Mouse (Mus musculus): ENCODE measurements around the gene Akap2. TPM values are rescaled to one million over a fixed set of nuclear protein-coding genes. Genes with fewer than 3 reads are reported as not detected.

The Akap2 gene
- polyA plus RNA-seq, 1 experiment from 2014 or later: 31.3 TPM

DNA sequence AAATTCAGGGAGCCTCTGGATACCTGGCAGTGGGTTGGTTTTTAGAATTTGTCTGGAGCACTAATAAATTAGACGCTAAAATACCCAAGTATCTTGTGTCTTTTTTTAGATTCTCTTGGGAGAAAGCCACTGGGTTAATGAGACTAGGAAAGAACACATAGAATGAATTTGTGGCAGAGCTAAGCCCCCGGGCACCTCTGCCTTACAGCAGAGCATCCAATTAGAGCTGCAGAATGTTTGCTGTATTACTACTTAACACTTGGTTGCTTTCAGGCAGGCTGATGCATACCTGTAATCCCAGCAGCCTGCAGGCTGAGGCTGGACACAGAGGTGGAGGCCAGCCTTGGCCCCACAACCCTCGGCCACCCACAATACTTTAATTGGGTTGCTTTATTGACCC, 112.3 kb downstream of the Akap2 start:
- no peaks in the 10 kb centered on the region for H3K36me3 ChIP-seq (ENCODE audit: control insufficient read depth, insufficient read depth, low read length)
- H3K9me3 ChIP-seq (ENCODE audit: control insufficient read depth, low read depth, low read length): no peaks in the 10 kb centered on the region
- no peaks in the 10 kb centered on the region for H3K27me3 ChIP-seq (ENCODE audit: control insufficient read depth, insufficient read depth, low read length)
- H3K9ac ChIP-seq (replicated peaks; ENCODE audit: low read depth, low read length): no peak overlapping the region
- ATAC-seq (ENCODE audit: insufficient number of reproducible peaks, insufficient read depth, low FRiP score, low read depth): no peak
- H3K4me3 ChIP-seq (ENCODE audit: low read depth, low read length): no peak overlapping the region
- 82% methylated on average over 3 of the region's 3 CpGs for WGBS
- no peak overlapping the region for H3K27ac ChIP-seq (ENCODE audit: low read length)
- no peak overlapping the region for H3K4me2 ChIP-seq (replicated peaks; ENCODE audit: low read depth, low read length)
- H3K4me1 ChIP-seq (ENCODE audit: control insufficient read depth, insufficient read depth, low read length): peaks cover 15% of the 10 kb centered on the region

DNA sequence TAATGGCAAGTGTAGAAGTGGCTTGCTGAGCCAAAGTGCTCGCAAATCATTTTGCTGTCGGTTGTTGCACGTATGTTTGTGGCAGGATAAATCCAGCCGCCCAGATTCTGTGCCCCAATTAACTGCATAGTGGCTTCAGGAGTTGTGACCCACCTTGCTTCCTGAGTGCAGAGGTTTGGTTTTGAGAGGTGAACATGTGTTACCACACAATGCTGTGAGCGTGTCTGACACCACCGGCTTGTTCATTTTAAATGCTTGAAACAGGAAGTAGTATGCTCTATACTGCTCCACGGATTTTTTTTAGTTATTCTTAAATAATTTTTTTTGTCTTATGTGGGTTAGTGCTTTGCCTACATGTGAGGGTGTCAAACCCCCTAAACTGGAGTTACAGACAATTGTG, 114.9 kb downstream of the Akap2 start:
- no peak overlapping the region for H3K9ac ChIP-seq (replicated peaks; ENCODE audit: low read depth, low read length)
- H3K36me3 ChIP-seq (ENCODE audit: control insufficient read depth, insufficient read depth, low read length): no peaks in the 10 kb centered on the region
- H3K4me2 ChIP-seq (replicated peaks; ENCODE audit: low read depth, low read length): no peak overlapping the region
- no peak for ATAC-seq (ENCODE audit: insufficient number of reproducible peaks, insufficient read depth, low FRiP score, low read depth)
- no peaks in the 10 kb centered on the region for H3K27me3 ChIP-seq (ENCODE audit: control insufficient read depth, insufficient read depth, low read length)
- no peak overlapping the region; the same call in 1 of the 2 replicates for H3K27ac ChIP-seq (ENCODE audit: low read length)
- 36% methylated on average over 7 of the region's 7 CpGs for WGBS
- no peaks in the 10 kb centered on the region for H3K9me3 ChIP-seq (ENCODE audit: control insufficient read depth, low read depth, low read length)
- H3K4me3 ChIP-seq (ENCODE audit: low read depth, low read length): no peak overlapping the region
- peaks cover 18% of the 10 kb centered on the region for H3K4me1 ChIP-seq (ENCODE audit: control insufficient read depth, insufficient read depth, low read length)

DNA sequence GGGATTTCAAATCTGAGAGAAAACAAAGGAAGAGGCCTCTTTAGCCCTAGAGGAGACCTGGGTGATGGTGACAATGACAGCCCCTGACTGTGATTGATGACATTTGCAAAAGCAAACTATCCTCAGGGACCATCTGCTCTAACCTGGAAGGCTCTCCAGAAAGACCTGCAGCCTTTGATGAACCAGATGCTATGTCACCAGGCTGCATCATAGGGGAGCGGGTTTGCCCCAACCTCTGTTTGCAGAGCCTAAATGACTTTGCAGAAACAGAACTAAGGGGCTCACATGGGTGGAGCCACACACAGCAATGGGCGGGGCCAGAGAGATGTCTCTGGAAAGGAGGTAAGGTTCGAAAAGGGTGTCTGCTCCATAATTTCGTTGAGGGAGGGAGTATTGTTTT, 115.6 kb downstream of the Akap2 start:
- no peak overlapping the region for H3K27ac ChIP-seq (ENCODE audit: low read length)
- ATAC-seq (ENCODE audit: insufficient number of reproducible peaks, insufficient read depth, low FRiP score, low read depth): no peak
- no peaks in the 10 kb centered on the region for H3K27me3 ChIP-seq (ENCODE audit: control insufficient read depth, insufficient read depth, low read length)

GRCm38 (mm10) chr4:57834141-57834540, 116.7 kb downstream of the Akap2 start:
- Histone ChIP-seq H3K4me2 (replicated peaks; ENCODE audit: low read depth, low read length) (no peak overlapping the region), H3K4me3 (ENCODE audit: low read depth, low read length) (no peak overlapping the region), H3K9me3 (ENCODE audit: control insufficient read depth, low read depth, low read length) (no peaks in the 10 kb centered on the region), H3K36me3 (ENCODE audit: control insufficient read depth, insufficient read depth, low read length) (no peaks in the 10 kb centered on the region), H3K9ac (replicated peaks; ENCODE audit: low read depth, low read length) (no peak overlapping the region), H3K27ac (ENCODE audit: low read length) (no peak overlapping the region), H3K27me3 (ENCODE audit: control insufficient read depth, insufficient read depth, low read length) (no peaks in the 10 kb centered on the region), H3K4me1 (ENCODE audit: control insufficient read depth, insufficient read depth, low read length) (peaks cover 18% of the 10 kb centered on the region)
- 0 out of 2 replicates have a peak, but pooled peaks have one; percentile 33 for ATAC-seq (ENCODE audit: insufficient number of reproducible peaks, insufficient read depth, low FRiP score, low read depth)
- 52% methylated on average over 4 of the region's 4 CpGs for WGBS

More for the DNA sequence above, 115.6 kb downstream of the Akap2 start:
- H3K9ac ChIP-seq (replicated peaks; ENCODE audit: low read depth, low read length): no peak overlapping the region
- WGBS: 54% methylated on average over 4 of the region's 4 CpGs
- no peak overlapping the region for H3K4me2 ChIP-seq (replicated peaks; ENCODE audit: low read depth, low read length)
- H3K4me1 ChIP-seq (ENCODE audit: control insufficient read depth, insufficient read depth, low read length): peaks cover 18% of the 10 kb centered on the region
- no peaks in the 10 kb centered on the region for H3K36me3 ChIP-seq (ENCODE audit: control insufficient read depth, insufficient read depth, low read length)
- H3K4me3 ChIP-seq (ENCODE audit: low read depth, low read length): no peak overlapping the region
- no peaks in the 10 kb centered on the region for H3K9me3 ChIP-seq (ENCODE audit: control insufficient read depth, low read depth, low read length)

- no peaks in the 10 kb centered on the region for H3K36me3 ChIP-seq (ENCODE audit: control insufficient read depth, insufficient read depth, low read length)
- no peak overlapping the region for H3K27ac ChIP-seq (ENCODE audit: low read length)
- no peaks in the 10 kb centered on the region for H3K27me3 ChIP-seq (ENCODE audit: control insufficient read depth, insufficient read depth, low read length)
- H3K4me1 ChIP-seq (ENCODE audit: control insufficient read depth, insufficient read depth, low read length): peaks cover 15% of the 10 kb centered on the region
- no peaks in the 10 kb centered on the region for H3K9me3 ChIP-seq (ENCODE audit: control insufficient read depth, low read depth, low read length)
- H3K4me3 ChIP-seq (ENCODE audit: low read depth, low read length): no peak overlapping the region
- WGBS: 71% methylated on average over 9 of the region's 9 CpGs
- no peak overlapping the region for H3K9ac ChIP-seq (replicated peaks; ENCODE audit: low read depth, low read length)
- peak; percentile 51; the same call in 1 of the 2 replicates for ATAC-seq (ENCODE audit: insufficient number of reproducible peaks, insufficient read depth, low FRiP score, low read depth)
- no peak overlapping the region for H3K4me2 ChIP-seq (replicated peaks; ENCODE audit: low read depth, low read length)
Measured at GRCm38 (mm10) chr4:57837089-57837488, 119.6 kb downstream of the Akap2 start.

DNA sequence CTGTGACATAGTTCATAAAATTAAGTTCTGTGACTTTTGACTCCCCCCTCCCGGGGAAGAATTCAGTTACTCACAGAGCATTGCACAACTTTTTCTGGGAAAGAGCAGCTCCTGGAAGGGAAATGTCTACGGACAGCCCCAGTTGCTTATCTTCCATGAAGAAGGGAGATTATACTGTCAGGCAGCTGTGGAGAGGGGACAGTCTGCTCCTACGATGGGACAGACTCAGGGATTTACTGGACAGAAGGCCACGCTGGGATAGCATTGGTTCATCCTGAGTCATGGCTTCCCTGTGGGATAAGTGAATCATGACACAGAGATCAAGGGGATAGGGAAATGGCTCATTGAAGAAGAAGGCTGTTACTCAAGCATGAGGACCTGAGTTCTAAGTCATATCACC, 121.9 kb downstream of the Akap2 start:
- Histone ChIP-seq H3K4me3 (ENCODE audit: low read depth, low read length) (no peak overlapping the region), H3K9ac (replicated peaks; ENCODE audit: low read depth, low read length) (no peak overlapping the region), H3K27ac (ENCODE audit: low read length) (no peak overlapping the region), H3K4me2 (replicated peaks; ENCODE audit: low read depth, low read length) (no peak overlapping the region), H3K9me3 (ENCODE audit: control insufficient read depth, low read depth, low read length) (no peaks in the 10 kb centered on the region), H3K4me1 (ENCODE audit: control insufficient read depth, insufficient read depth, low read length) (peaks cover 4% of the 10 kb centered on the region; the same call in 1 of the 2 replicates), H3K36me3 (ENCODE audit: control insufficient read depth, insufficient read depth, low read length) (no peaks in the 10 kb centered on the region), H3K27me3 (ENCODE audit: control insufficient read depth, insufficient read depth, low read length) (no peaks in the 10 kb centered on the region)
- 68% methylated on average over 4 of the region's 4 CpGs for WGBS
- ATAC-seq (ENCODE audit: insufficient number of reproducible peaks, insufficient read depth, low FRiP score, low read depth): no peak

DNA sequence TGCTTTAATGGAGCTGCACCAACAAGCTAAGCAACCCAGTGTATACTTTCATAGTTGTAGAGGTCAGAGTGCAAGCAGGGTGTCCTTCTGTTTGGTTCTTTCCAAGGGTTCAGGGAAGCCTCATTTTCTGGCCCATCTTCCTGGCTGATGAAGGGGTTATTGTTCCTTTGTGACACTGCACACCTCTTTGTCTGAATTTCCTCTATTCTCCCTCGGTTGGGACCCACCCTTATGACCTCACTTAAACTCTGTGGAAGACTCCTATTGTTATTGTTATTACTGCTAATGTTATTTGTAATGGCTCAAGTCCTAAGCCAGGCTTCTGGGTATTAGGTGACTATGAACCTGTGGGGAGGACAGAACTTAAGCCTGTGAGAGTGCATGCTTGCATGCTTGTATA, 124.5 kb downstream of the Akap2 start:
- ATAC-seq (ENCODE audit: insufficient number of reproducible peaks, insufficient read depth, low FRiP score, low read depth): no peak
- H3K27ac ChIP-seq (ENCODE audit: low read length): no peak overlapping the region
- H3K9ac ChIP-seq (replicated peaks; ENCODE audit: low read depth, low read length): no peak overlapping the region
- no peaks in the 10 kb centered on the region for H3K36me3 ChIP-seq (ENCODE audit: control insufficient read depth, insufficient read depth, low read length)
- no peaks in the 10 kb centered on the region for H3K9me3 ChIP-seq (ENCODE audit: control insufficient read depth, low read depth, low read length)
- peaks cover 9% of the 10 kb centered on the region; the same call in 1 of the 2 replicates for H3K4me1 ChIP-seq (ENCODE audit: control insufficient read depth, insufficient read depth, low read length)
- 37% methylated on average over 1 of the region's 1 CpGs for WGBS
- no peaks in the 10 kb centered on the region for H3K27me3 ChIP-seq (ENCODE audit: control insufficient read depth, insufficient read depth, low read length)
- no peak overlapping the region for H3K4me3 ChIP-seq (ENCODE audit: low read depth, low read length)
- H3K4me2 ChIP-seq (replicated peaks; ENCODE audit: low read depth, low read length): no peak overlapping the region

DNA sequence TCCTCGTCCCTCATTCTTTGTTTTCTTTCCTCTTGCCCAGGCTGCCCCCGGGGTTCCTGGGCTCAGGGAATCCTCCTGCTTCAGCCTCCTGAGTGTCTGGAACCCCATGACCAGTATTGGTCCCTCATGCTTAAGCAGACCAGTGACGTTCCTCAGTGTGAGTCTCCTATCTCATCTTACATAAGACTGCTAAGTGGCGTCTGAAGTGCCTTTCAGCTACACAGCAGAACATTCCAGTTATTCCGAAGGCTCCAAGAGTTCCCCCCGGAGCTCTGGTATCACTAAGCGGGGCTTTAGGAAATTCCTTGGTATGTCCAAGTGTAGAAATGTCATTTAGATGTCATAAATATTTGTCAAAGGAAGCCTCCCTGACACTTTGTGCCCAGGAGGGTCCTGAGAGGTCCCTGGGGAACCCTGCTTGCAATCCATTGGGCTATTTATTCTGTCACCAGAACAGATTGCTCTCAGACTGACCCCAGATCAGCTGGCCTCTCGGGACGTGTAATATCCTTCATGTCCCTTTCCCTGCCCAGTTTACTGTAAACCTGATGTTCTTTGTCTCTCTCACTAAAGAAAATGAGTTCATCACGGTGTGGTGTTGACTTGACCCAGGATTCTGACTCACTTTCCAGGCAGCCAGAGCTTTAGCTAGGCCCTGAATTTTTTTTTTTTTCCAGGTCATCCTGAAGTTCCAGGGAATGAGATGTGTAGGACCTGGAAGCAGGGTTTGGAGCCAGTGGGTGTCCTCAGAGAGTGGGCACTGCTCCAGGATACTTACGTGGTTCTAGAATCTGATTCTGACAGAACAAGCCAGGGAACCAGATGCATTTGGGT, 125.2 kb downstream of the Akap2 start:
- H3K36me3 ChIP-seq (ENCODE audit: control insufficient read depth, insufficient read depth, low read length): no peaks in the 10 kb centered on the region
- H3K4me2 ChIP-seq (replicated peaks; ENCODE audit: low read depth, low read length): no peak overlapping the region
- H3K9me3 ChIP-seq (ENCODE audit: control insufficient read depth, low read depth, low read length): no peaks in the 10 kb centered on the region
- H3K4me1 ChIP-seq (ENCODE audit: control insufficient read depth, insufficient read depth, low read length): peaks cover 13% of the 10 kb centered on the region
- ATAC-seq (ENCODE audit: insufficient number of reproducible peaks, insufficient read depth, low FRiP score, low read depth): no peak
- no peaks in the 10 kb centered on the region for H3K27me3 ChIP-seq (ENCODE audit: control insufficient read depth, insufficient read depth, low read length)
- H3K9ac ChIP-seq (replicated peaks; ENCODE audit: low read depth, low read length): no peak overlapping the region
- 64% methylated on average over 11 of the region's 11 CpGs for WGBS
- H3K27ac ChIP-seq (ENCODE audit: low read length): no peak overlapping the region
- no peak overlapping the region for H3K4me3 ChIP-seq (ENCODE audit: low read depth, low read length)
